Mouse (Mus musculus): ENCODE measurements around the gene Omp.

GRCm38 (mm10) chr7:98103002-98103941, 42.0 kb downstream of the Omp start:
- TF ChIP-seq GATA1 (IDR thresholded peaks at IDR 0.05; ENCODE audit: low read length) = no peak
- no peak for TF ChIP-seq TAL1 (IDR thresholded peaks at IDR 0.05; ENCODE audit: low read length)
